Mouse (Mus musculus) liver, postnatal 0 days (tissue): ENCODE measurements at regions not wholly inside any gene's neighbourhood (a gene's known extent, or its start where the extent isn't known, plus 50 kb on each side); places are given as distances from the start of the nearest gene placed in this dataset.

Experiments used
- CTCF ChIP-seq: sonication (generic); IDR thresholded peaks from 2 replicates; pipeline ENCODE4 v1.5.1; 2016; ENCODE audit warnings: antibody characterized with exemption, low read depth
- EP300 ChIP-seq: IDR thresholded peaks from 2 replicates; pipeline ENCODE4 v1.6.1; 2016; ENCODE audit warnings: antibody characterized with exemption, low read depth, mild to moderate bottlenecking

GRCm38 (mm10) chr10:97178468-97178867, 300.9 kb upstream of the Dcn start:
- TF ChIP-seq CTCF: no peak
- no peak for TF ChIP-seq EP300
